Mouse (Mus musculus) right cerebral cortex, postnatal 25 days (tissue): Measurements from ENCODE around the gene Pfdn6.
"Not testable (repeated sequence)": the region's sequence is repeated elsewhere in the genome, so short reads cannot be mapped to it uniquely, and the experiment has no call there.

Source experiments
- DNase-seq: peaks from one replicate; pipeline ENCODE4 v3.0.0; 2022

The Pfdn6 gene

GRCm38 (mm10) chr17:33940206-33940805, at the start of gene Pfdn6, which contains the start of gene Wdr46:
TSS of gene Pfdn6 (minus strand) at chr17:33940343.
TSS of gene Wdr46 (plus strand) at chr17:33940660.
- DNase-seq, result peak; percentile 85

DNA sequence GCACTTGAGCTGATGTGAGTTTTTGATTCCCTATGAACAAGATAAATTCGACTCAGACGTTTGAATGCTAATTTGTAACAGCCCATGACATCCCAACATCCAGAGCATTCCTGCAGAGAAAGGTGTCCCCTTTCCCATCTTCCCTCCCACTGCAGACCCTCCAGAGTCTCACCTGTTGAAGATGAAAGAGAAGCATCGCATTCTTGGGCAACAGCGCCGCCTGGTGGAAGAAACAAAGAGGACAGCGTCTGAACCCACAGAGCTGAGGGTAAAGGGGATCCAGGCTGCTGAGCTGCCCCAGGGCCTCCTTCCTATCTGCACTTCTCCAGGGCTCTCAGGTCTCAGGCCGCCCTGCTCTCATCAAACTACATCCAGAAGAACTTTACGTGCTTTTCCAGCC, 42.0 kb upstream of the Pfdn6 start:
- not testable (repeated sequence) for DNase-seq

- DNase-seq, result peak; percentile 81
Observed at GRCm38 (mm10) chr17:33981192-33981909, 41.2 kb upstream of the Pfdn6 start.

DNA sequence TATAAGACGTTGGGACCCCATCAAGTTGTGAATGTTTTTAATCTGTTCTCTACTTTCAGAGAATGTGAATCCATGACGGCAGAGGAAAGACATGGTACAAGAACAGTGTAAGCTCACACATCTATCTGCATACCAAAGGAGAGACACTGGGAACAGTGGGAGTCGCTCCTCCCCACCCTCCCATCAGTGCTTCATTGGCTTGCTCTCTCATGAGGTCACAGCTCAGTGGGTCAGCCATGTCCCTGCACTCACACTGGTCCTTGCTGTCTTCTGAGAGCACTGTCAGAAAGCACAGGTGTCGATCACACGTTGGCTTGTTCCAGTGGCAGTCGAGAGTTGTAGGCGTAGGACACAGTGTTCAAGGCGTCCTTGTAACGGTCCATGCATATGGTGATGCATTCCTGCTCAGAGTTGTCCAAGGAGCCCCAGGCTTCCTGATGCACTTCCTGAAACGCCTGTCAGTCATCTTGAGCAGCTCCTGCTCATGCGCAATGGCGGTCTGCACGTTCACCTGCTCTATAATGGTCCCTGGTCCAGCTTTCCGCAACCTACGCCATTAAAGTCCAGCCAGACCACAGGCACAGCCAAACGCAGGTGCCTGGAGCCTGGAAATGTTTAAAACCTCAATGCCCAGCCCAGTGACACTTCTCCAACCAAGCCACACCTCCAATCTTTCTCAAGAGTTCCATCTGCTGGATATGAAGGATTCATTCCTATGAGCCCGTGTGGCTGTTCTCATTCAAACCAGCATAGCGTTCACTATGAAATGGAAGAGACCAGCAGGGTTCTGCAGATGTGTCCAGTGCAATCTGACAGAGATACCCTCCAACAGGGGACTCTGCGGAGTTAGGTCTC, 40.3 kb upstream of the Pfdn6 start:
- DNase-seq, result no peak

DNA sequence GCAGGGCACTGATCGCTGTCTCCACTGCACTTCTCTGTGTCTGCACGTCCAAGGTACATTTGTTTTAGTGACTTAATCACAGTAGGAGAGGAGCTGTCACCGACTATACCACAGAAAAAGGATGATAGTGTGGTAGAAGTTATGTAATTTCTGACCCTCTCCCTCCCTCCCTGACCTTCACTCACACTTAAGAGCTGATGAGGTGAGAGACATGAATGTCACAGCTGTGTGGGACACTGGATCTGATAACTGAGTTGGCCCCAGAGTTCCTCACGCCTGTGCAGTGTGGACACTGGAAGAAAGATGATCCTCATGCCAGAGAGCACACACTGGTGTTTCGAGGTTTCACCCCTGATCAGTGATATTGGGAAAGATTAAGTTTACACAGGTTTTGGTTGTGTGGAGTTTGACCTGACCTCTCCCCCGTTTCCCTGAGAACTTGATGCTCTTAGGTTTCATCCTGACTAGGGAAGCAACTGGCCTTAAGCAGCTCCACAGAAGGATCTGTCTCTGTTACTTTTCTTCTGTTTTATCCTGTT, 39.4 kb upstream of the Pfdn6 start:
- DNase-seq, result no peak

DNA sequence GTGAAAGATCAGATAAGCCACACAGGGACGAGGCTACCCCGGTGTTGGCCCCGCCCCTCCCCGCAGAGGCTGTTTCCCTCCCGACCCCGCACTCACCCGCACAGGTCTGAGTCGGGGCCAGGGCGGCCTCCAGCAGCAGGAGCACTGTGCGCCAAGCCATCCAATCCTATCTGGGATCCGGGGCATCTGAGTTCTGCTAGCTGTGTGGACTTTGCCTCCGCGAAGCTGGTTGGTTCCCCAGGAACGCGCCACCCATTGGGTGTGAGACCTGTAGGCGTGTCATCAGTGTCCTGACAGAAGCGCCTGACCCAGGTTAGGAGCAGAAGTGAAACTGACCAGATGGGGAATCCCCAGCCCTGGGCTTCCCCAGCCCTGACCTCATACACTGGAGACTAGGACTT, 38.5 kb upstream of the Pfdn6 start:
- DNase-seq, result no peak

GRCm38 (mm10) chr17:33977861-33978557, 37.9 kb upstream of the Pfdn6 start:
- DNase-seq, result no peak

- no peak for DNase-seq
Observed at GRCm38 (mm10) chr17:33973572-33973971, 33.4 kb upstream of the Pfdn6 start.

GRCm38 (mm10) chr17:33972691-33973090, 32.5 kb upstream of the Pfdn6 start:
- DNase-seq, result no peak

GRCm38 (mm10) chr17:33969394-33969793, 29.3 kb upstream of the Pfdn6 start:
- DNase-seq, result no peak

- no peak for DNase-seq
Observed at GRCm38 (mm10) chr17:33968927-33969326, 28.8 kb upstream of the Pfdn6 start.

DNA sequence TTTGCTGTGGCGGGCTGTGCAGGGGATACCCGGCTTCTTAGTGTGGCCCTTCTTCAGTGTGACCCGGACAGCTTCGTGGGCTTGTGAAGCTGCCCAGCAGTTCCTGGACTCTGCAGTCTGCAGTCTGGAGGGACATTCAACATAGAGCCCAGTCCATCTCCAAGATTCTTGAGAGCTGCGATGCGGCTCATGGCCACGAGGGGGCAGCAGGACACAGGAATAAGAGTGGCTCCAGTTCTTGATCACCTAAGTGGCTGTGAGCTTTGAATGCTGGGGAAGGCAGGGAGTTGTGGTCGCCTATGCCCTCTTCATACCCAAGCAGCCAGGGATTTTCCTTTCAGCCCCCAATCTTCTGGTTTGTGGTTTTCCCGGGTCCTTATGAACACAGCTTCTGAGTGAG, 28.3 kb upstream of the Pfdn6 start:
- DNase-seq, result peak; percentile 62

DNA sequence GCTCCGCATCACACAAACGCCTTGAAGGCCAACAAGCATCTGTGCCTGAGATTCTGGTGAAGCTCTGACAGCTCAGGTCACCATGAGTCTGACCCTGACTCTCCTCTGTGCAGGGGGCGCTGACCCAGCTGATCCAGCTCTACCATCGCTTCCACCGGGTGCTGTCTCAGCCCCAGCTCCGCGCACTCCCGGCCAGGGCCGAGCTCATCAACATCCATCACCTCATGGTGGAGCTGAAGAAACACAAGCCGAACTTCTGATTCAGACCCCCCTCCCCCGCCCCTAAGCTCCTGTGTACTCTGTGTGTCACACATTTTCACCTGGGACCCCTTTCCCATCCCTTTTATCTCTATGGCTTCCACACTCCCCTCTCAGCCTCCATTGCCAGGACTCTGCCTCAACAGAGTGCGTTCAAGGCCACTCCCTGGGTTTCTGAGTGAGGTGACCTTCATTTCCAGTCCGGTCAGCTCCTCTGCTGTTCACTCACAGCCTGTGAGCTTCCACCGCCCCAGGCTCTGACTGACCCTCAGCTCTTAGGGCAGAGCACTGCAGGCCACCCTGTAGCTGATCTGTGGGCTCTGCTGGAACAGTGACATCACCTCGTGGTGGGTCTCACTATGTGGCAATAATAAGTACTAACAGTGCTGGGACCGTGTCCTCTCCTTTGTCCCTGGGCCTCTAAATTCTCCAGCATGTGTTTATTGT, 25.9 kb upstream of the Pfdn6 start:
- no peak for DNase-seq

DNA sequence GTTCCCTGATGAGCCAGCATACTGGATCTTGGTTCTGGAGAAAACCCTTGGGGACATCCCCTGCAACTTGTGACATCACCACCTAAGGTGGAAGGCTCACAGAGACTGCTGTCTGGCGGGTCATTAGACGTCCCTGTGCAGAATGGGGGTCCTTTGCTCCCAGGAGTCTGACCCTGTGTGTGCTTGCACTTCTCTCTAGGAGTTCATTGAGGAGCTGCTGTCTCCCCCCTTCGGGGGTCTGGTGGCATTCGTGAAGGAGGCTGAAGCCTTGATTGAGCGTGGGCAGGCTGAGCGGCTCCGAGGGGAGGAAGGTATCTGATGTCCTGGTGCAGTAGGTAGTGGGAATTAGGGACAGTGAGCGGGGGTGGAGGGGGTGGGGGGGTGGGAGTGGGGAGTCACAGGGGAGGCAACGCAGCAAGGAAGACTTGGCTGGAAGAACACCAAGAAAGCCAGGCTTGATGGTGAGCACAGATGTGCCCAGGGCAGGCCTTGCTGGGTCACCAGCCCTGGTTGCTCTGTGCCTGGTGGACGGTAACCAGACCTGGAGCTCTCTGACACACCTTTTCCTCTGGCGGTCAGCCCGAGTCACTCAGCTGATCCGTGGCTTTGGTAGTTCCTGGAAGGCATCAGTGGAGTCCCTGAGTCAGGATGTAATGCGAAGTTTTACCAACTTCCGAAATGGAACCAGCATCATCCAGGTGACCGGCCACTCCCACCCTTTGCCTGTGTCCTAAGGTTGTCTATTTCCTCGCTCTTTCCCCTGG, 25.1 kb upstream of the Pfdn6 start:
- DNase-seq, result no peak

DNA sequence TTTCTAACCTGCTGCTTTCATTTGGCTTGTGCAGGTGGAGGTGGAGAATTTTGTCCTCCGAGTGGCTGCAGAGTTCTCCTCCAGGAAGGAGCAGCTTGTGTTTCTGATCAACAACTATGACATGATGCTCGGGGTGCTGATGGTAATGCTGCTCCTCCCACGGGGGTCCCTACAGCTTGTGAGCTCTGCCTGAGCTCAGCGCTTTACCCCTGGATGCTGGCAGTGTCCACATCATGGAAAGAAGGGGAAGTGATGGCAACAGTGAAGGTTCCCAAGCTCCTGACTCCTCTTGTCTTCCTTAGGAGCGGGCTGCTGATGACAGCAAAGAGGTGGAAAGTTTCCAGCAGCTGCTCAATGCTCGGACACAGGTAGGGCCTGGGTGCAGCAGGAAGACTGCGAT, 22.7 kb upstream of the Pfdn6 start:
- no peak for DNase-seq

DNA sequence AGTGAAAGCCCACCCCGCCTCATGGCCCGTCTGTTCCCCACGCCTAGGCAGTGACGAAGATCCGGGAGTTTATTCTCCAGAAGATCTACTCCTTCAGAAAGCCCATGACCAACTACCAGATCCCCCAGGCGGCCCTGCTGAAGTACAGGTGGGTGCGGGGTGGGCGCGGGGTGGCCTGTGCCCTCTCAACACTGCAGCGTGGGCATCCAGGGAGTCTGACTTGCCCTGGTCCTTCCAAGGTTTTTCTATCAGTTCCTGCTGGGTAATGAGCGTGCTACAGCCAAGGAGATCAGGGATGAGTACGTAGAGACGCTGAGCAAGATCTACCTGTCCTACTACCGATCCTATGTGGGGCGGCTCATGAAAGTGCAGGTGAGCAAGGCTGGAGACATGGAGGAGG, 19.8 kb upstream of the Pfdn6 start:
- no peak for DNase-seq

- no peak for DNase-seq
Observed at GRCm38 (mm10) chr17:33959135-33959534, 19.0 kb upstream of the Pfdn6 start.

DNA sequence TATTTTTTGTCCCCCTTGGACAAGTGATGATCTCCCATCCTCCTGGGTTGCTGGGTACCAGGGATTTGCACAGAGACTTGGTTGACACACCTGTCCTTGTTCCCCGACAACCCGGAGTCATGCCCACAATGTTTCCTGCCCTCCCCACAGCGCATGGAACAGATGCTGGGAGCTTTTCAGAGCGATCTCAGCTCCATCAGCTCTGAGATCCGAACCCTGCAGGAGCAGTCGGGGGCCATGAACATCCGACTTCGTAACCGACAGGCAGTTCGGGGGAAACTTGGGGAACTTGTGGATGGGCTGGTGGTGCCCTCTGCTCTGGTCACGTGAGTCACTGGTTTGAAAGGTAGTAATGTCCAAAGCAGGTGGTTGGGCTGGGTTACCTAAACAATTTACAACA, 18.3 kb upstream of the Pfdn6 start:
- DNase-seq, result no peak

DNA sequence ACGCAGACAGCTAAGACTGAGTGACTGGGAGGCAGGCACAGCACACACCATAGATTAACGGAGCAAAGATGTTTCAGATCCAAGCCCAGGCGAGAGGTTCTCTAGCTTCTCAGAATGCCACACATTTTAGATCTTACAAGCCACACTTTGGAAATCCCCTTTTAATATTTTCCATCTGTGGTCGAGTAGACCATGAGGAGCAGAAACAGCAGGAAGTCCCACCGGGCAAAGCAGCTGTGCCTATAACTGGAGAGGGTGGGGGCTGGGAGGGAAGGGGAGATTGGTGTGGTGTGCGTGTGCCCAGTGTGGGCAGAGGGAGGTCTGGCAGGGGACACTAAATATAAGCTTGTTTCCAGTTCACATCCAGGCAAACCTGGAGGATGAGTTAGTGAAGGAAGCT, 17.4 kb upstream of the Pfdn6 start:
- DNase-seq, result no peak

- DNase-seq, result no peak
Observed at GRCm38 (mm10) chr17:33956336-33956735, 16.2 kb upstream of the Pfdn6 start.

DNA sequence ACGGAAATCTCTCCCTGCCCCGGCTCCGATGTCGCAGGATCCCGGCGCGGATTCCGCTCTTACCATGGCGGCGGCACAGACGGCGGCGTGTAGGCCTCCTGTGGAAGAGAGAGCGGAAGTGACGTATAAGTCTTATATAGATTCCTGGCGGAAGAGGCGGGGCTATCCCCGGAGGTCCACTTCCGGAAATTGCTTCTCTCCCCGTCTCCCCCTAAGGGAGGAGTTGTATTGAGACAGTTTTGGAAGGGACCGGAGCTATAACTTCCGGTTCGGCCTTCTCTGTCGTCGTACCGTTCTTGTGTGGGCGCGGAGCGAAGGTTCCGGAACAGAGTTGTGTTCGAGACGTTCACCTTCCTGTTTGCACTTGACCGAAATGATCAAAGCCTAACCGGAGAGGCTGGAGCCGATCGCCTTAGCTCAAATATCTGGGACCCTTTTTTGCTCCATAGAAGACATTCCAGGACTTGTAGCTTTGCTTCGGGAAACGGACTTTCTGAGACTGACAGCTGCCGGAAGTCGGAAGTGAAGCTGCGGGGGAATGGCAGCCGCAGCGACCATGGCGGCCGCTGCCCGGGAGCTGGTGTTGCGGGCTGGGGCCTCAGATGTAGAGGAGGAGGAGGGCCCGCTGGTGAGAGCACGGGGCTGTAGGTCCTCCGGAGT, 15.5 kb upstream of the Pfdn6 start, which contains the start of the genes Vps52 and Rps18:
Gene Vps52 (plus strand): TSS at position 258 of the 660 bp plus-strand sequence.
Gene Rps18 (minus strand): TSS at position 447 of the 660 bp plus-strand sequence.
- DNase-seq, result peak; percentile 94
